Mouse (Mus musculus): ENCODE measurements around the gene Tshz2. TPM values are rescaled to one million over a fixed set of nuclear protein-coding genes. Genes with fewer than 3 reads are reported as not detected.
"Not testable (repeated sequence)": the region's sequence is repeated elsewhere in the genome, so short reads cannot be mapped to it uniquely, and the experiment has no call there.

Tshz2 gene
- total RNA-seq (2014; fragmentation: Nextera tagmentation), result not detected in 2 replicates
- total RNA-seq (2017), result not detected in 2 replicates

DNA sequence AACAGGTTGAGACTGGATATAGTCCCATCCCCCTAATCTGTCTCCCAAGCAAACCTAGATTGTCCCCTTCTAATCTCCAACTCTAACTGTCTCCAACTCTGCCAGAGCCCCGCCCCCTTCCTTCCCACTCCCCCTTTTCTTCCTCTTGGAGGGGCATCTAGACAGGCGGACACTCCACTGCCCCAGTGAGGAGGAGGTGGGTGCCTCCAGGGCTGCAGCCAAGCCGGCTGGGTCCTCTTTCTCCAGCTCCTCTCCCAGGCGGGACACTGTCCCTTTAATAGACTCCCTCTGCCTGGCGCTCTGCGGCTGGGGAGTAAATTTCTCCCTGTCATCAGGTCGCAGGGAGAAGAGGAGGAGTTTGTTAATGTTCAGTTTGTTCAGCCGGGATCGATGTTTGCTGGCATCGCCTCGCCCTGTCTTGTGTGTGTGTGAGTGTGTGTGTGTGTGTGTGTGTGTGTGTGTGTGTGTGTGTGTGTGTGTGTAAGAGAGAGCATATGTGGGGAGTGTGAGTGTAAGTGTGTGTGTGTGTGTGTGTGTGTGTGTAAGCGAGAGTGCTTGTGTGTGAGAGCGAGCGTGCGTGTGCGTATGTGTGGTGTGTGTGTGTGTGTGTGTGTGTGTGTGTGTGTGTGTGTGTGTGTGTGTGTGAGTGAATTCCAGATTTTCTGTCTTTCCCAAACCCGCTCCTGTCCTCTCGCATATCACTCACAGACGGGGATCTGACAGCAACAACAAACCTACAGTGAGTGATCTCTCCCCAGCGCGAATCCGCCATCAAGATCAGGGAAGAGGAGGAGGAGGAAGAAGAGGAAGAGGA lies at the start of gene Tshz2:
TSS of gene Tshz2 (plus strand) at position 676 of the 814 bp plus-strand sequence.
- ATAC-seq (replicated peaks; ENCODE audit: poor library complexity, severe bottlenecking), result peak; percentile 52; the same call in 1 of the 2 replicates

DNA sequence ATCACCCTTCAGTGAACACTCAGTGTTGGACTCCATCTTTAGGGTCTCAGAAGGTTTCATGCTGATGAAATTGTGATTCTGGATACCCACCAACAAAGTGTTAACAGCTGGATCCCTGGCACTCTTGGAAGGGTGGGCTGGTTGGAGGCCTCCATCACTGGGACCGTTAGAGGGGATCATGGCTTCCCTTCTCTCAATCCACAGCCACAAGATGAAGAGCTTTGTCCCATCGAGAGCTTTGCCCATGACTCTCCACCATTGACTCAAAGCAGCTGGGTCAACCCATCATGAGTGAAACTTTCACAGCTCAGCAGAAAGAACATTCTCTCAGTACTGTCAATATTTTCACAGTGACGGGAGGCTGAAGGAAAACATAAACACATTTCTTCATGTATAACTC lies 49.3 kb upstream of the Tshz2 start:
- no peak for ATAC-seq (replicated peaks; ENCODE audit: poor library complexity, severe bottlenecking)

DNA sequence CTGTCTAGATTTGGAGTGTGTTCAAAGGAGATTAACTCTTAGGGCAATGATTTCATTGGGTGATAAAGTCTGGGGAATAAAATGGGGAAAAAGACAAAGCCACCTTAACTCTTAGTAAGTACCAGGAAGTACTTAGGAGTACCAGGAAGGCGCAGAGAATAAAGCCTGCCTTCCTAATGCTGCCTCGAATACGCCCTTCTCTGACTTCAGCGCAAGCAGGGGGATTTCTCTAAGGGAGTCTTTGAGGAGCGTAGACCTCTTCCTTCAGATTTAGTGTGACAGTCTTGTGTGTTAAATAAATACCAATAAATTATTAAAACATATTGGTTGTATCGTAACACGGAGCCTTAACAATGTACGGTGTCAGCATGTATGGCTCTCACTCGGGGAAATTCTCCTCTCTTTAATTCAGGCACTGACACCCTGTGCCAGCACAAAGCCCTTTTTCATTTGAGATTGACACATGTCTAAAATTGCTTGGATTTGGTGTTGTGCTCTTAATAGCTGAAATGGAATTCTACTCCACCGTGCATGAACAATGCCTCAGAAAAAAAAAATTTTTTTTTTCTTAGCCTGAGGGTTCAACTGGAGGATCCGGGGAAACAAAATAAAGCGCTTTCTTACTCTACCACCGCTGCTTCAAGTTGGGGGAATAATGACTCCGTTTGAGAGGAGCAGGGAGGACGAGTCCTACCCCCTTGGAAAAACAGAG lies 47.9 kb upstream of the Tshz2 start:
- no peak for ATAC-seq (replicated peaks; ENCODE audit: poor library complexity, severe bottlenecking)

DNA sequence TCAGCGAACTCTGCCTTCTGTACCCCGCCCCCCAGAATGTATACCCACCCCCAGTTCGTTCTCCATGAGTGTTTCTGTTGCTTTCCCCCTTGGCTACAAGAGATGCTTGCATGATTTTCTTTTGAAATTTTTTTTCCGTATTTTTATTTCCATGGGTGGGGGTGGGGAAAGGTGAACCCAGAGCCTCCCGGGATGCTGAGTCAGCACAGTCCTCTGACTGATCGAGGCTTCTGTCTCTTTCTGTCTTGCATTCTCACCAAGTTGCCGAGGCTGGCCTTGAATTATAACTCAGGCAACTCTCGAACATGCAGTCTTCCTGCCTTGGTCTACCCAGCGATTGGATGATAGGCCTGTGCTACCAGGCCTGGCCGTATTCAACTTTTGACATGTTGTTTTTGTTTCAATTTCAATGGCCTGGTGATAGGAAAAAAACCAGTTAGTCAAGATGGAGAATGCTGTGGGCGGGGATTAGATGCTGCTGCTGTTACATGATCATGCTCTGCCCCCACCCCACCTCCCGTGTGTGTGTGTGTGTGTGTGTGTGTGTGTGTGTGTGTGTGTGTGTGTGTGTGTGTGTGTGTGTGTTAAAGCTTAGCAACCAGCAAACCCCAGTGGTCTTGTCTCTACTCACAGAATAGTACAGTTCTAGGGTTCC lies 47.1 kb upstream of the Tshz2 start:
- ATAC-seq (replicated peaks; ENCODE audit: poor library complexity, severe bottlenecking), result no peak

DNA sequence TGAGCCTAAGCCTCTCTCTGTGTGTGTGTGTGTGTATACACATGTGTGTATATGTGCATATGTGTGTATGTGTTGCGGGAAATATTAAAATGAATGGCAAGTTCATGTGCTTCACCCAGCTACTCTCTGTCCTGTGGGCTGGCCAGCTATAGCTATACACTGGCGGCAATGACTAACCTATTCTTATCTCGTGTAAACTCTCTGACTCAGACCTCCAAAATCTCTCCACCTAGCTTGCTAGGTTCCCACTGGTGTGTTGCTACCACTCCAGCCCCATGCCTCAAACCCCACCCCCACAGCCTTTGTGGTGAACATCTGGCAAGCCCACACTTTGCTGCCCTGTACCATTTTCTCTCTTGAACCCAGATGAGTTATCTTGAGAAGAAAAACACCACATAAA lies 46.1 kb upstream of the Tshz2 start:
- no peak for ATAC-seq (replicated peaks; ENCODE audit: poor library complexity, severe bottlenecking)

DNA sequence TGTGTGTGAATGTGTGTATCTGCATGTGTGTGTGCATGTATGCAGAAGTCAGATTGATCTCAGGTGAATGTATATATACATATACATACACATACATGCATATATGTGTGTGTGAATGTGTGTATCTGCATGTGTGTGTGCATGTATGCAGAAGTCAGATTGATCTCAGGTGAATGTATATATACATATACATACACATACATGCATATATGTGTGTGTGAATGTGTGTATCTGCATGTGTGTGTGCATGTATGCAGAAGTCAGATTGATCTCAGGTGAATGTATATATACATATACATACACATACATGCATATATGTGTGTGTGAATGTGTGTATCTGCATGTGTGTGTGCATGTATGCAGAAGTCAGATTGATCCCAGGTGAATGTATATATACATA lies 45.2 kb upstream of the Tshz2 start, which contains the start of gene Gm11011:
TSS of gene Gm11011 (minus strand) at position 101 of the 400 bp plus-strand sequence.
- not testable (repeated sequence) for ATAC-seq (replicated peaks; ENCODE audit: poor library complexity, severe bottlenecking)

DNA sequence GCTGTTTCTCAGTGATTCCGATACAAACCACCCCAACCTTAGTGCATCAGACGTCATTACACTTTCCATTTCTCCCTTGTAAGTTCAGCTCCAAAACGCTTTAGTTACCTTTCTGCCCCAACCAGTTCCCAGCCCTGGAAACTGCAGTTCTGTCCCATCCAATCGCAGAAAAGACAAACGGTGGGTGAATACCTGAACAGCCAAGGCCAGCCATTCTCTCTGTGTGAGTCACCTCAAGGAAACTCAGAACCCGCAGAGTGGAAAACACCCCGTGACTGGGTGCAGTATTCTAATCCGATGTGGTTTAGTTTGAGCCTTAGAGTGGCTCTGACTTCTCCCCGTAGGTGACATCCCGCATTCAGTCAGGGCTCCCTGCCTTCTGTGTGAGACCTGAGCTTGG lies 43.1 kb upstream of the Tshz2 start:
- no peak for ATAC-seq (replicated peaks; ENCODE audit: poor library complexity, severe bottlenecking)

DNA sequence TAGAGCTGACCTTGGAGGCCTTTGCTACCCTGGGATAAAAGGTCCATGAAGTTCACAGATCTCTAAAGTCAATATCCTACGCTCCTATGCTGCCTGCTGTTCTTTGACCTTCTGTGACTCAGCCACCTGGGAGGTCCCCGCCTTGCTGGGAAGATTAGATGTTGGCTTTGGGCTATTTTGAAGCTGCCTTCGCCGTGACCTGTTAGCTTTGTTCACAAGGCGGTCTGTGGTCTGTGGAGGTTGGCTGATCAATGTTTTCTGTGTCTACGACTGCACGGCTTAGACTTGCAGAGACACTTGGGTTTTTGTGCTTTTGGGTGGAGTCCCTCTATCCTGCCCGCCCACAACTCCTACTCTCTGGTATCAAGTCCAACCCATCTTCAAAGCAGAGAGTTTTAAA lies 42.4 kb upstream of the Tshz2 start:
- no peak for ATAC-seq (replicated peaks; ENCODE audit: poor library complexity, severe bottlenecking)

DNA sequence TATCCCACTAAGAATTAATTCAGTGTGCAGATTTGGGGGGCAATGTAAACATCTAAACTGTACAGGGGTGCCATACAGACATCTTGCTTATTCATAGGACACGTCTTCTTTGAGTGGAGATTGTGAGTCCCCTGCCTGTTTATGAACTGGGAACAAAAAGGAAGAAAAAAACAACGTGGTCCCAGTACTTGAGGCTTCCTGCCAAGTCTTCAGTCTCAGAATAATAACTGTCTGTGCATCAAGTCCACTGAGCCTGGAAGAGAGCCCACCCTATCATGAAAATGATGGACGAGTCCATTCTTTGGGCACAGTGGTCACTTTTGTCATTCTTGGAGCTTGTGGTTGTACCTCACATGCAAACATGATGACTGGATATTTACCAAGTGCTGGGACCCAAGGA lies 39.1 kb upstream of the Tshz2 start:
- ATAC-seq (replicated peaks; ENCODE audit: poor library complexity, severe bottlenecking), result no peak

DNA sequence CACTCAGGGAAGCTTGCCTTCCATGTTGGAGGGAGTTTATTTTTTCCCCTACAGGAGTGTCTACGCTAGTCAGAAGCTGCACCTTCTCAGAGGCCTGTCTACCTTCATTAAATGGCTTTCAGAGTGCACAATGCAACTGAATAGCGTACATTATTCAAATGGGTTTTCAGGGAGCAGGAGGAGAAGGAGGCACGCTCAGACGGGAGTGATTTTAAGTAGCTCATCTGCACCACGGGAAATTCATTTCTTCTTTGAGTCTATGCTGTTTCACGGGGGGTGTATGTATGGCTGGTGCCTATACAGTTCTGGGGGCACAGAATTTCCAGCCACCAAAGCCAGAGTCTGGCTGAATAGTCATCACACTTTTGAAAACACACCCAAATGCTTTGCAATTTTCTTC lies 35.5 kb upstream of the Tshz2 start:
- ATAC-seq (replicated peaks; ENCODE audit: poor library complexity, severe bottlenecking), result no peak

DNA sequence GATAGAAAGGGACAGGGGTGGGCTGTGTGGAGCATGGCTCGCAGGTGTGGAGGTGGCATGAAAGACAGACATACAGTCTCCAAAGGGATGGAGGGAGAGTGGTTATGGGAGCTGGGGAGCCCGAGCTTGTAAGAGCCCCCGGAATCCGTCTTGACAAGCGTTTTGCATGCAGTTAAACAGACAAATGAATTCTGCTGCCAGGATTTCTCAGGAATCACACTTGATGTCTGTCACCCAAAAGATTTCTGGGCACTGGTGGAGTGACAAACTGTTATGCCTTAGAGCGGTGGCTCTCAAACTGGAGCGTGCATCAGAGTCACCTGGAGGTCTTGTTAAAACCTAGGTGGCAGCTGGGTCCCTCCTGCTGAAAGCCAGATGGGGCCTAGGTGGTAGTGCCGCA lies 34.8 kb upstream of the Tshz2 start:
- no peak for ATAC-seq (replicated peaks; ENCODE audit: poor library complexity, severe bottlenecking)

DNA sequence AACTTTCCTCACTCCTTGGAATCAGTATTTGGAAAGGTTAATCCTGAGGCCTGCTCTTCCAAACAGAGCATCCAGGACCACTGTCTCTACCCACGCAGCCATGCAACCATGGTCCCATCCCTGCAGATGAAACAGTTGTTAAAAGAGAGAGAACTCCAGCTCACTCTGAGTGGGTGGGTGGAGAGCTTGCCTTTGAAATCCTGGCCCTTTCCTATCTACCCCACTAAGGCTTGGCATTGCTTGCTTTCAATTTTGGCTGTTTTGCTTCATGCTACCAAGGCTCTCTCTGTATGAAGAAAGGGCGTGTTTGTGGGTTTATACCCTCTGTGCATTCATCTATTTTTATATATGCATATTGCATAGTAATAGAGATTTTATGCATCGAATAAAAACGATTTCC lies 33.2 kb upstream of the Tshz2 start:
- no peak for ATAC-seq (replicated peaks; ENCODE audit: poor library complexity, severe bottlenecking)

DNA sequence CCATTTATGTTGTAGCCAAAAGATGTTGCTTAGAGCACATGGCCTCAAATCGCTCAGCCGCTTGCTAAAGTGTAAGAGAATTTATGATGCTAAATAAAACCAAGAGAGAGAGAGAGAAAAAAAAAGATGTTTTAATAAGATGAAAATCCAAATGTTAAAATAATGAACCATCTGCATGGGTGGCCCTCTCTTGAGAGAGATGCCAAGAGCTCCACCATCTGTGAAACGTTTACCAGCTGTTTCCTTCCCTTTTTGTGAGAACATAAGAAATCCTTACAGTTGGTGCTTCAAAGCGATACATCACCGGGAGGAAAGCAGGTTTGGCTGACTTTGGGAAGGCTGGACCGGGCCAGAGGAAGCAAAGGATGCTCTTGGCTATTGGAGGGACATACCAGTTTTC lies 32.6 kb upstream of the Tshz2 start:
- ATAC-seq (replicated peaks; ENCODE audit: poor library complexity, severe bottlenecking), result no peak

DNA sequence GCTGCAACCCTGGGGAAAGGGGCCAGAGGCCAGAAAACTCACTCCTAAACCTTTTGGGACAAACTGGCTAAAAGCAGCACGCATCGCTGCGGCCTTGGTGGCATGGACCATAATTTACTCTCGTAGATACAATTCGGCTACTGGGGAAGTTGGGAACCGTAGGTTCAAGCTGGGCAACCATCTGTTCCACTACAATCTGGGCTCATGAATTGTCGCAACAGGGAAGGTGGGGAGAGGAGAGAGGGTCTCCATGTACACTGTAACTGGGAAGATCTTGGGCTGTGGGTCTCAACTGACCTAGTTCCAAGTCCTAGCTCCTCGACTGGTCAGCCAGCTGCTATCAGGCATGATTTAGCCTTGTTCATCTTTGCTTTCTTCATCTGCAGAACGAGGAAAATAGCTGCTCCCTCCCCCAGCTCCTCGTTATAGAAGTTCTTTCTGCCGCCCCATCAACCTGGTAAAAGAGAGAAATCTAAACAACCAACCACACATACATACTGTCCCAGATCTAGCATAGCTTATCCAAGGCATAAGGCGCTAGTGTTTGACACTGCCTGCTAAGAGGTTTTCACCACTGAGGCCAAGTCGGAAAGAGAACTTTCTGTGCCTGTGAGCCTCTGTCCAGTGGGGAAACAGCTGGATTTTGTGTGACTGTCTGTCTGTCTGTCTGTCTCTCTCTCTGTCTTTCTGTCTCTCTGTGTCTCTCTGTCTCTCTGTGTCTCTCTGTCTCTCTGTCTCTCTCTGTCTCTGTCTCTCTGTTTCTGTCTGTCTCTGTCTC lies 25.7 kb upstream of the Tshz2 start:
- no peak for ATAC-seq (replicated peaks; ENCODE audit: poor library complexity, severe bottlenecking)

DNA sequence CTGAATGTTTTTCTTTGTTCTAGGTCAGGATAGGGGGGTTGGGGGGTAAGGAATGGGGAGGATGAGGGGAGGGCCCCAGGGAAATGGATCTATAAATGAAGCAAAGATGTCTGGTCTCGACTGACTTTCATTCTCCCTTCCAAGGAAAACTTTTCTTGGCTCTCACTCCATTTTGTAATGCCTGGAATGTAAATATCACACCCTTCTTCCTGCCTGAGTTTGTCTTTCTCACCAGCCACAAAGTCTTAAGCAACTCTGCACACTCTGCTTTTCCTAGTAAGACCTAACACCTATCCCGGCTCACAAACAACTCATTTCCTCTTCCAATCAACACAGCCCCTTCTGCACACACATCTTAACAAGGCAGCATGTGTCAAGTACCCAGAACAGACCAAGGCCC lies 25.0 kb upstream of the Tshz2 start:
- ATAC-seq (replicated peaks; ENCODE audit: poor library complexity, severe bottlenecking), result no peak

DNA sequence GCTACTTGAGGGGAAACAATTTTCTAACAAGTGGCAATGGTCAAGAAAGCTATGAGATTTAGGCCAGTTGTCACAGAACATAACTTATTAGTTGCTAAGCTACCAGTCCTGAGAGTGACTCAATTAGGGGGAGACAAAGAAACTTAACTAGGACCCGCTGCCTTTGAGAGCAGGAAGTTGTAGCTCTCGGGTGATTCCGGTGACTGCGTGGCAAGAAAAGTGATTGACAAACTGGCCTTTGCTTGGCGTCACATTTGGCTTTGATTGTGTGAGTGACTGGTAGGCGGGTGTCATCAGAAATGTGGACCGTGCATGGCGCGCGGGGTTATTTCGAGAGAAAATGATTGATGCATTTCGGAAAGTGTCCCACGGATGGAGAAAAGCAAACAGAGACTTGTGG lies 22.9 kb upstream of the Tshz2 start:
- ATAC-seq (replicated peaks; ENCODE audit: poor library complexity, severe bottlenecking), result no peak

DNA sequence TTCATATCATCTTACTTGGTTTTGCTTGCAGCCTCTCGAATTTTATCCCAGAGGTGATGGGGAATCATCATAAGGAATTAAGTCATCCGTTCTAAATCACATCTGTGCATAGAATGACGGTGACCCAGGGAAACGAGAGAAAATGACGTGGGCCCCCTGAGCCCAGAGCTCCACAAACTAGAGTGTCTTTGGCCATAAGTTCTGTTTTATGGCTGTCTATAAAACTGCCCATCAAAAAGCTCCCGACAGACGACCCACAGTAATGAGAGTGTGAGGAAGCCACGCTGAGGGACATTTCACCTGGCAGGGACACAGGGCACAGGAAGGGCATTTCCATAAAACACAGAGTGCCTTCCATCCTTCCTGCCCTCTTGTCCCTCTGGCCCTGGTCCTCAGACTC lies 21.9 kb upstream of the Tshz2 start:
- no peak for ATAC-seq (replicated peaks; ENCODE audit: poor library complexity, severe bottlenecking)

DNA sequence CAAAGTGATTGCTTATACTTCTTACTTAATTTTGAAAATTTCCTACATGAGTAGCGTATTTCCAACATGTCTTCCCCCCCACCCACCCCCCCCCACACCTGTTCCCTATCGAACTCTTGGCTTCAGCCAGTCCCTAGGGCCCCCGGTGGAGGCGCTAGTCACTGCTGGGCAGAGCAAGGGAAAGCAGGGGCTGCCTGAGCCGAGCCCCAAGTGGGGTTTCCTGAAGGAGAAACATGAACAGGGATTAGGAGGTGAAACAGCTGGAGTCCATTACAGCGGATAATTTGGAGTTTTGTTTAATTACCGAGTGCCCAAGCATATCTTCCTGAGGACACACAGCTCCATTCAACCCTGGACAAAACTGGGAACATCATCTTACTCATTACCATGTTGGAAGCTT lies 21.3 kb upstream of the Tshz2 start:
- no peak for ATAC-seq (replicated peaks; ENCODE audit: poor library complexity, severe bottlenecking)

DNA sequence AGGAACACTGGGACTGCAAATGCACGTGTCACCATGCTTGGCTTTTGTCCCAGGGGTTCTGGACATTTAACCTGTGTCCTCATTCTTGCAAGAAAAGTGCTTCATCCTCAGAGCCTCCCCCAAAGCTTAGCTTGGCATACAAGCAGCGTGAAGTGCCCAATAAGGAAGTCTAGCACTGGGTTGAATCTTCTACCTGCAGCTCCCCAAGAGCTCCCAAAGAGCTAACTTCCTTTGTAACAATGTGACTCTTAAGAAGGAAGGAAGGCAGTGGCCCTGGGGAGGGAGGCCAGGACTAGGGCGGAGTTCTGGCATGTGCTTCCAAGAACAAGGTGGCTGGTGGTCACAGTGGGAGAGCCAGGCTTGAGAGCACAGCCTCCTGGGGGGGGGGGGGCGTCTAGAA lies 18.1 kb upstream of the Tshz2 start:
- ATAC-seq (replicated peaks; ENCODE audit: poor library complexity, severe bottlenecking), result no peak

DNA sequence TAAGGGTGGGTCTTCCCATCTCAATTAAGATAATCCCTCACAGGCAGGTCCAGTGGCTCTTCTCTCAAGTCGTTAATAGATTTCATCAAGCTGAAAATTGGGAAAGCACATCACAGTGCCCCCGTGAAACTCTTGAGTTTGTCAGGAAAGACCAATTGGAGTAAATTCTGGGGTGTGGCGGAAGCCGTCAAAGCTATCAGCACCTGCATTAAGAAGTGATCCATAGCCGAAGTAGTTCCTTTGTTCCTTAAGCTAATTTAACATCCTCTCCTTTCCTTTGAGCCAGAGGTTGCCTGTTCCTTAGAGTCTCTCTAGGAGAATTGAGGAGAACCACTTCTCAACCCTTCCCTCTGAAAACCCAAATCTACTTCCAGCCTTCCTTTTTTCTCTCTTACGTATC lies 16.8 kb upstream of the Tshz2 start:
- ATAC-seq (replicated peaks; ENCODE audit: poor library complexity, severe bottlenecking), result no peak

Measured in granulocyte monocyte progenitor cell, adult 5-6 weeks (primary cell).